Mouse (Mus musculus) brown adipose tissue, adult 24 weeks (tissue): Measurements from ENCODE around the gene Tanc1. TPM values are rescaled to one million over a fixed set of nuclear protein-coding genes. Genes with fewer than 3 reads are reported as not detected.
A peak's percentile ranks its signal among the peaks of the same experiment; 100 is the strongest.

ENCODE experiments used
- H3K27ac ChIP-seq: fragments of 200-500 bp; replicated peaks from 2 replicates; pipeline ENCODE4 v1.5.1; 2012; ENCODE audit warnings: low read depth, mild to moderate bottlenecking, low read length
- H3K4me1 ChIP-seq: fragments of 200-500 bp; 2 replicates; pipeline ENCODE4 v1.6.1; 2012; ENCODE audit warnings: low read length, mixed read lengths; ENCODE audit not compliant: control insufficient read depth, insufficient read depth, insufficient read length
- H3K4me3 ChIP-seq: fragments of 200-500 bp; 2 replicates; pipeline ENCODE4 v1.5.1; 2012; ENCODE audit warnings: low read depth, mild to moderate bottlenecking, low read length, moderate library complexity; ENCODE audit not compliant: insufficient read depth
- polyA plus RNA-seq: library from polyadenylated mRNA; stranded (reverse); fragments of >200 nt; gene quantifications from 2 replicates; pipeline ENCODE4 v1.2.4, GENCODE M21; 2012; ENCODE audit not compliant: missing spikeins, insufficient read depth, insufficient read length

Tanc1 gene
- polyA plus RNA-seq, 1 experiment: 9.7 TPM

GRCm38 (mm10) chr2:59800481-59801266 lies 188.8 kb downstream of the Tanc1 start:
- Histone ChIP-seq H3K4me1 (peaks cover 8% of the 10 kb centered on the region), H3K4me3 (no peak overlapping the region), H3K27ac (no peak overlapping the region)

- Histone ChIP-seq H3K4me3 (no peak overlapping the region), H3K4me1 (peaks cover 8% of the 10 kb centered on the region), H3K27ac (peak overlapping the region; percentile 79)
Measured at GRCm38 (mm10) chr2:59802722-59803387, 191.0 kb downstream of the Tanc1 start.

GRCm38 (mm10) chr2:59805595-59805994 lies 193.8 kb downstream of the Tanc1 start:
- Histone ChIP-seq H3K4me1 (peaks cover 15% of the 10 kb centered on the region), H3K4me3 (no peak overlapping the region), H3K27ac (no peak overlapping the region)

GRCm38 (mm10) chr2:59806038-59806437 lies 194.2 kb downstream of the Tanc1 start:
- H3K4me3 ChIP-seq: no peak overlapping the region

GRCm38 (mm10) chr2:59808608-59809007 lies 196.8 kb downstream of the Tanc1 start:
- Histone ChIP-seq H3K4me1 (peaks cover 16% of the 10 kb centered on the region), H3K27ac (no peak overlapping the region), H3K4me3 (no peak overlapping the region)

More at GRCm38 (mm10) chr2:59806038-59806437, 194.2 kb downstream of the Tanc1 start:
- Histone ChIP-seq H3K4me1 (peaks cover 20% of the 10 kb centered on the region), H3K27ac (no peak overlapping the region)

GRCm38 (mm10) chr2:59810039-59810438 lies 198.2 kb downstream of the Tanc1 start:
- peaks cover 18% of the 10 kb centered on the region for H3K4me1 ChIP-seq
- no peak overlapping the region for H3K4me3 ChIP-seq
- H3K27ac ChIP-seq: 0 out of 2 replicates have a peak overlapping the region, but pooled peaks have one; percentile 43

- Histone ChIP-seq H3K4me3 (no peak overlapping the region), H3K4me1 (peaks cover 18% of the 10 kb centered on the region), H3K27ac (peak overlapping the region; percentile 43)
Measured at GRCm38 (mm10) chr2:59811247-59811646, 199.4 kb downstream of the Tanc1 start.

- peaks cover 18% of the 10 kb centered on the region for H3K4me1 ChIP-seq
- no peak overlapping the region for H3K4me3 ChIP-seq
- H3K27ac ChIP-seq: peak overlapping the region; percentile 58; the same call in 1 of the 2 replicates
Measured at GRCm38 (mm10) chr2:59812641-59813040, 200.8 kb downstream of the Tanc1 start.

- peaks cover 18% of the 10 kb centered on the region for H3K4me1 ChIP-seq
- no peak overlapping the region for H3K27ac ChIP-seq
- H3K4me3 ChIP-seq: no peak overlapping the region
Measured at GRCm38 (mm10) chr2:59813457-59813856, 201.6 kb downstream of the Tanc1 start.

- no peak overlapping the region for H3K4me3 ChIP-seq
- no peak overlapping the region for H3K27ac ChIP-seq
- H3K4me1 ChIP-seq: peaks cover 18% of the 10 kb centered on the region
Measured at GRCm38 (mm10) chr2:59814997-59815396, 203.2 kb downstream of the Tanc1 start.

GRCm38 (mm10) chr2:59818663-59819062 lies 206.8 kb downstream of the Tanc1 start:
- Histone ChIP-seq H3K4me1 (0 out of 2 replicates have a peak, but pooled peaks cover 2% of the 10 kb centered on the region), H3K4me3 (no peak overlapping the region), H3K27ac (no peak overlapping the region)

GRCm38 (mm10) chr2:59819415-59819814 lies 207.6 kb downstream of the Tanc1 start:
- no peak overlapping the region for H3K27ac ChIP-seq
- H3K4me1 ChIP-seq: peaks cover 4% of the 10 kb centered on the region
- H3K4me3 ChIP-seq: no peak overlapping the region

GRCm38 (mm10) chr2:59820088-59820487 lies 208.2 kb downstream of the Tanc1 start:
- Histone ChIP-seq H3K4me3 (no peak overlapping the region), H3K27ac (no peak overlapping the region), H3K4me1 (peaks cover 5% of the 10 kb centered on the region)

- no peak overlapping the region for H3K27ac ChIP-seq
- peaks cover 5% of the 10 kb centered on the region for H3K4me1 ChIP-seq
- H3K4me3 ChIP-seq: no peak overlapping the region
Measured at GRCm38 (mm10) chr2:59821044-59821443, 209.2 kb downstream of the Tanc1 start.

GRCm38 (mm10) chr2:59824289-59824688 lies 212.4 kb downstream of the Tanc1 start:
- Histone ChIP-seq H3K4me3 (no peak overlapping the region), H3K27ac (peak overlapping the region; percentile 12; the same call in 1 of the 2 replicates), H3K4me1 (peaks cover 16% of the 10 kb centered on the region)
